Mouse (Mus musculus) brain, embryonic 18.5 days (tissue): ENCODE measurements at regions not wholly inside any gene's neighbourhood (a gene's known extent, or its start where the extent isn't known, plus 50 kb on each side); places are given as distances from the start of the nearest gene placed in this dataset.

ENCODE experiments used
- DNase-seq: peaks from one replicate; pipeline ENCODE4 v3.0.0-alpha.2; 2012; ENCODE audit warnings: low read depth, low spot score

GRCm38 (mm10) chr8:34562278-34562677 is 450.7 kb upstream of the Gm10131 start:
- no peak for DNase-seq

GRCm38 (mm10) chr8:34549786-34550185 is 438.2 kb upstream of the Gm10131 start:
- no peak for DNase-seq

- no peak for DNase-seq
These were observed 435.3 kb upstream of the Gm10131 start for GRCm38 (mm10) chr8:34546815-34547214.

- no peak for DNase-seq
These were observed 431.0 kb upstream of the Gm10131 start for GRCm38 (mm10) chr8:34542361-34543038.

- no peak for DNase-seq
These were observed 427.7 kb upstream of the Gm10131 start for GRCm38 (mm10) chr8:34539232-34539631.

- no peak for DNase-seq
These were observed 423.9 kb upstream of the Gm10131 start for GRCm38 (mm10) chr8:34535434-34535833.

GRCm38 (mm10) chr8:34533421-34533820 is 421.9 kb upstream of the Gm10131 start:
- DNase-seq: no peak

GRCm38 (mm10) chr8:34530896-34531679 is 419.6 kb upstream of the Gm10131 start:
- DNase-seq: no peak

GRCm38 (mm10) chr8:34530046-34530445 is 418.5 kb upstream of the Gm10131 start:
- no peak for DNase-seq

- no peak for DNase-seq
These were observed 417.9 kb upstream of the Gm10131 start for GRCm38 (mm10) chr8:34529452-34529851.

- no peak for DNase-seq
These were observed 416.7 kb upstream of the Gm10131 start for GRCm38 (mm10) chr8:34528213-34528612.

GRCm38 (mm10) chr8:34525231-34525630 is 413.7 kb upstream of the Gm10131 start:
- DNase-seq: no peak

- DNase-seq: no peak
These were observed 412.3 kb upstream of the Gm10131 start for GRCm38 (mm10) chr8:34523849-34524248.

- DNase-seq: no peak
These were observed 409.8 kb upstream of the Gm10131 start for GRCm38 (mm10) chr8:34521316-34521715.

- no peak for DNase-seq
These were observed 409.1 kb upstream of the Gm10131 start for GRCm38 (mm10) chr8:34520664-34521063.

GRCm38 (mm10) chr8:34513459-34514090 is 402.0 kb upstream of the Gm10131 start:
- no peak for DNase-seq

- no peak for DNase-seq
These were observed 394.5 kb upstream of the Gm10131 start for GRCm38 (mm10) chr8:34505829-34506555.

GRCm38 (mm10) chr8:34505102-34505501 is 393.6 kb upstream of the Gm10131 start:
- no peak for DNase-seq

- DNase-seq: no peak
These were observed 391.1 kb upstream of the Gm10131 start for GRCm38 (mm10) chr8:34502606-34503162.

- DNase-seq: no peak
These were observed 387.7 kb upstream of the Gm10131 start for GRCm38 (mm10) chr8:34499196-34499595.

GRCm38 (mm10) chr8:34496751-34497150 is 385.2 kb upstream of the Gm10131 start:
- DNase-seq: no peak

- no peak for DNase-seq
These were observed 384.4 kb upstream of the Gm10131 start for GRCm38 (mm10) chr8:34495974-34496373.
